Mouse (Mus musculus) G1E (cell line): Measurements from ENCODE around the gene Ppp2r5c.

ENCODE experiments used
- CTCF ChIP-seq: IDR thresholded peaks from 2 replicates; pipeline ENCODE4 v1.5.1; 2012; ENCODE audit warnings: low read depth, low read length, inconsistent platforms, mixed read lengths
- GATA1 ChIP-seq: IDR thresholded peaks from 2 replicates; pipeline ENCODE4 v1.6.1; 2012; ENCODE audit warnings: borderline replicate concordance, low read length, inconsistent platforms, mixed read lengths
- GATA2 ChIP-seq: IDR thresholded peaks from 2 replicates; pipeline ENCODE4 v1.6.1; 2012; ENCODE audit warnings: low read depth, low read length, inconsistent platforms, borderline replicate concordance
- POLR2AphosphoS5 ChIP-seq: IDR thresholded peaks from 2 replicates; pipeline ENCODE4 v1.6.1; 2012; ENCODE audit warnings: low read depth, low read length, inconsistent platforms; ENCODE audit not compliant: insufficient replicate concordance

DNA sequence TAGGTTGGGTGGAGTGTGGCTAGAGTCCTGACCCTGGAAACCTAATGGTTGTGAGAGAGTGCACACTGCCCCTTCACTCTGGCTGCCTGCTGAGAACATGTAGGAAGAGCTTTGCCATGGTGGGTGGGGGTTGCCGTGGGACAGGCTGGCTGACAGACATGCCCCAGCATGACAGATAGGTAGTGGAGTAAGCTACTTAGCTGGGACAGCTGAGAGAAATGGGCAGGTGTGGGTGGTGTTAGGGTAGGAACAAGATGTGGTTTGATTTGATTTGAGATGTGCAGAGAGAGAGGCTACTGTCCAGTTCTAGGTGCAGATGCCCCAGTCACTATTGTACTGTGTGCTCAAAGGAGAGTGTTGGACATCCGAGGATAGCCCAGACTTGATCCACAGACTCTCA, 86.2 kb downstream of the Ppp2r5c start:
- no peak for TF ChIP-seq CTCF
- TF ChIP-seq POLR2AphosphoS5: no peak
- TF ChIP-seq GATA1: no peak
- TF ChIP-seq GATA2: no peak
